Mouse (Mus musculus): ENCODE results near the gene Rhbdl2. TPM values are rescaled to one million over a fixed set of nuclear protein-coding genes. Genes with fewer than 3 reads are reported as not detected.
A peak's percentile ranks its signal among the peaks of the same experiment; 100 is the strongest.

The Rhbdl2 gene
- polyA plus RNA-seq (2012; rRNA removed) = 1.5 TPM in 2 replicates

DNA sequence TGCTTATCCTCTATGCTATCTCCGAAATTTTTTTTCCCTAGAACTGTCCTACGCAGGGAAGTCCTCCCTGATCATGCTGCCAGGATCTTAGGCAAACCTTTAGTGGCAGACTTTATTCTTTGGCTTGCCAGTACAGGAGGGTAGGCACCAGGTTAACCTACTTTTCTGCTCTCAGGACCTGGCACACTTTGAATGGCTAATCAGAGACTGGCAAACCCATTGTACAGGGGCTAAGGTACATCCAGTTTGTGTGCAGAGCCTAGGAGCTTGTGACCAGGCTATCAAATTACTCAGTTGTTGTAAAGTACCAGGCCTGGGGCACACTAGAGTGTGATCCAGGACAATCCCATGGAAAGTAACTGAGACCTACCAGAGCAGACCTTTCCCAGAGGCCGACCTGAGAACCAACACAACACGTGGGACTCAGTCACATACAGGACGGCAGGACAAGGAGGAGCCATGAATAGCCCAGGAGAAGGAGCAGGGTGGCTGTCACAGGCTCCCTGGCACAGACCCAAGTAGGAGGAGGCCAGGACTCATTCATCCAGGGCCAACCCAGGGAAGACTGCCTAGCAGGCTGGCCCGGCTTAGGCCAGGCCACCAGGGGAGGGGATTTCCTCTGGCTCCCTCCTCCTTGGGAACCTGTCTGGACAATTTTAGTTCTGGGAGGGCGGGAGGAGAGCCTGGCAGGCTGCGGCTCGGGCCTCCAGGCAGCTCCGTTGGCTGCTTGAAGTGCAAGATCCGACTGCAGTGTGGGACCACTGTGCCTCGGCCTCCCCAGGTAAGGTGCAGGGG, at the start of gene Rhbdl2:
Rhbdl2 (plus strand) TSS at position 684 of the 795 bp plus-strand sequence.
- 14% methylated on average over 12 of the region's 12 CpGs for WGBS
- TF ChIP-seq POLR2A (IDR thresholded peaks at IDR 0.05; ENCODE audit: low read depth, low read length) = no peak
- no peak for TF ChIP-seq CTCF (conservative IDR thresholded peaks at IDR 0.05; ENCODE audit: insufficient read depth, insufficient read length, low read depth, low read length)
- DNase-seq = peak; percentile 93
- Histone ChIP-seq H3K4me1 (ENCODE audit: control insufficient read depth, insufficient read depth, low read length) (no peaks in the 10 kb centered on the region), H3K36me3 (ENCODE audit: control insufficient read depth, insufficient read depth, low read length) (no peaks in the 10 kb centered on the region), H3K27ac (ENCODE audit: insufficient read depth, low read depth, low read length) (peak within 1 kb of the TSS; percentile 4; the same call in 1 of the 2 replicates), H3K4me3 (ENCODE audit: insufficient read depth, low read depth, low read length) (peak within 1 kb of the TSS; percentile 31), H3K27me3 (replicated peaks; ENCODE audit: control insufficient read depth, insufficient read depth, low read length) (no peaks in the 10 kb centered on the region)

DNA sequence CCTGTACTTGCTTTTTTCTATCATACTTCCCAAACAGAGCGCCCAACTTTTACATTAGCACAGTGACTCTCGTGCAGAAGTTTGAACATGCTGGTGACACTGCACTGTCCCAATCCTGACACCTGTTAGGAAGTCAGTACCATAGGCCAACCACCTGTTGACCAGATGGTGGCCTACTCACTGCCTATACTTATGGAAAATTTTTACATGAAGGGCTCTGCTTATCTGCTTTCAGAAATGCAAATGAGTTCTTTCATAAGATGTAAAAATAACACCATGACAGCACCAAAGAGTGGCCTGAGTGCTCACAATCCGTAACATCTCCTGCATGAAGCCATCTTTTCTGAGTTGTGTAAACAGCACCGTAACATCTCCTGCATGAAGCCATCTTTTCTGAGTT, 49.0 kb upstream of the Rhbdl2 start:
- Histone ChIP-seq H3K4me1 (ENCODE audit: control insufficient read depth, insufficient read depth, low read length) (0 out of 2 replicates have a peak, but pooled peaks cover 3% of the 10 kb centered on the region), H3K27me3 (replicated peaks; ENCODE audit: control insufficient read depth, insufficient read depth, low read length) (no peaks in the 10 kb centered on the region), H3K27ac (ENCODE audit: insufficient read depth, low read depth, low read length) (no peak overlapping the region), H3K4me3 (ENCODE audit: insufficient read depth, low read depth, low read length) (no peak overlapping the region), H3K36me3 (ENCODE audit: control insufficient read depth, insufficient read depth, low read length) (peaks cover 9% of the 10 kb centered on the region)
- TF ChIP-seq POLR2A (IDR thresholded peaks at IDR 0.05; ENCODE audit: low read depth, low read length) = no peak
- no peak for TF ChIP-seq CTCF (conservative IDR thresholded peaks at IDR 0.05; ENCODE audit: insufficient read depth, insufficient read length, low read depth, low read length)
- no peak for DNase-seq
- 94% methylated on average over 4 of the region's 4 CpGs for WGBS

DNA sequence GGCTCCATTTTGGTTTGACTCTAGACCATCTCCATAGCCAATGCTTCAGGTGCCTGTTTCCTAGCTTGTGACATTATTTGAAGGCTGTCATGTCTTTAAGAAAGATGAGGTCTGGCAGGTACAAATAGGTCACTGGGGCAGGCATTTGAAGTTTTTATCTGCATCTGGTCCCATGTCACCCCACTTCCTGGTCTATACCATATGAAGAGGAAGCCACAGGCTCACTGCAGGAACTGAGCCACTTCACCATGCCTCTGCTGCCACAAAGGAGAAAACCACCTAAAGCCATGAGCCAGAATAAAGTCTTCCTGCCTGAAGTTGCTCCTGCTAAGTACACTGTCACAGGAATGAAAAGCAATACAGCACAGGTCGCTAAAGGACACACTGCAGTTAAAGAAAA, 44.8 kb upstream of the Rhbdl2 start:
- no peak overlapping the region for H3K4me3 ChIP-seq (ENCODE audit: insufficient read depth, low read depth, low read length)
- H3K27me3 ChIP-seq (replicated peaks; ENCODE audit: control insufficient read depth, insufficient read depth, low read length) = no peaks in the 10 kb centered on the region
- H3K27ac ChIP-seq (ENCODE audit: insufficient read depth, low read depth, low read length) = no peak overlapping the region
- DNase-seq = no peak
- H3K36me3 ChIP-seq (ENCODE audit: control insufficient read depth, insufficient read depth, low read length) = peaks cover 9% of the 10 kb centered on the region
- WGBS = 64% methylated on average over 1 of the region's 1 CpGs
- H3K4me1 ChIP-seq (ENCODE audit: control insufficient read depth, insufficient read depth, low read length) = peaks cover 5% of the 10 kb centered on the region; the same call in 1 of the 2 replicates
- TF ChIP-seq POLR2A (IDR thresholded peaks at IDR 0.05; ENCODE audit: low read depth, low read length) (no peak), CTCF (conservative IDR thresholded peaks at IDR 0.05; ENCODE audit: insufficient read depth, insufficient read length, low read depth, low read length) (no peak)

DNA sequence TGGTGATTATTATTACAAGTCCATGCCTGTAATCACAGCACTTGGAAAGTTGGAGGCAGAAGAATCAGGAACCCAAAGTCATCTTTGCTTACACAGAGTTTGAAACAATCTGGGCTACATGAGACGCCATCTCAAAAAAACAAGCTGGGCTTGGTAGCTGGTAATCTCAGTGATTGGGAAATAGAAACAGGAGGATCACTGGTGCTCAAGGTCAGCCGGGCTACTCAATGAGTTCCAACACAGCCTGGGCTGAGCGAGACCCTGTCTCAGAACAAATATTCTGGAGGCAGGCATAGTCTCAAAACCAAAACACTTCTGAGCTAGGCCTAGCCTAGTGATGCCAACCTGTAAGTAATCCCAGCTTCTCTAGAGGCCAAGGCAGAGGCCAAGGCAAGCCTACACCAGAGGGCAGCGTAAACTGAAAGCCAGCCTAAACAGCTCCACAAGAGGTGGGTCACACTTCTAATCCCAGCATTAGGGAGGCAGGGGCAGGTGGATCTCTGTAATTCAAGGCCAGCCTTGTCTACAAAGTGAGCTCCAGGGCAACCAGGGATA, 42.4 kb upstream of the Rhbdl2 start:
- DNase-seq = no peak
- Histone ChIP-seq H3K36me3 (ENCODE audit: control insufficient read depth, insufficient read depth, low read length) (peaks cover 3% of the 10 kb centered on the region; the same call in 1 of the 2 replicates), H3K4me3 (ENCODE audit: insufficient read depth, low read depth, low read length) (no peak overlapping the region), H3K27ac (ENCODE audit: insufficient read depth, low read depth, low read length) (no peak overlapping the region), H3K27me3 (replicated peaks; ENCODE audit: control insufficient read depth, insufficient read depth, low read length) (no peaks in the 10 kb centered on the region), H3K4me1 (ENCODE audit: control insufficient read depth, insufficient read depth, low read length) (peaks cover 9% of the 10 kb centered on the region)
- WGBS = 96% methylated on average over 4 of the region's 4 CpGs
- TF ChIP-seq CTCF (conservative IDR thresholded peaks at IDR 0.05; ENCODE audit: insufficient read depth, insufficient read length, low read depth, low read length) (0 out of 2 replicates have a peak, but pooled peaks have one; percentile 6), POLR2A (IDR thresholded peaks at IDR 0.05; ENCODE audit: low read depth, low read length) (no peak)

DNA sequence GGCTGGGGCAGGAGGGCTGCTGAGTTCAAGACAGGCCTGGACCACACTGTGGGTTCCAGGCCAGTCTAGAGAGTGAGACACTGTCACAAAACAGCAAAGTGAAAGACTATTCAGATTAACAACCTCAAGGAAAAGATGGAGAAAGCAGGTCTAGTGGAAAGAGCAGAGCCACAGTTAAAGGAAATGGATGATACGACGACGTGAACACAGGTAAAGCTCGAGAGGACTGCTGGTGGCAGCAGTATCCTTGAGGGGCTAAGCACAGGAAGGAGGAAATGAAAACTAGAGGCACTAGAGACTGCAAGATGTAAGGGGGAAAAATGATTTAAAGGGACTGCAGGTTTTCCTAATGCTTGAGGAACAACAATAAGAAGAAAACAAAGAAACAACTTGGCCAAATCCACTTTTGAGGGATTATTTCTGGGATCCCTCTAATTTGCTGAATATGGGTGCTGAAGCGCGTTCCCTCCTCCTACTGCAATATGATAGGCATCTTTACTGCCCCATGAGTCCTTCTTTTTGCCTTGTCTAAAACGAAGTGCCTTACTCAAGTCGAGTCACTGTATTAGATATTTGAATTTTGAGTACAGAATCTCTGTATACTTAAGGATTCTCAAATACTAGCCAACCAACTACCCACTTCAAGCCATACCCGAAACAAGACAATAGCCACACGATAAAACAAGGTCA, 38.8 kb upstream of the Rhbdl2 start:
- Histone ChIP-seq H3K4me1 (ENCODE audit: control insufficient read depth, insufficient read depth, low read length) (peaks cover 6% of the 10 kb centered on the region), H3K27me3 (replicated peaks; ENCODE audit: control insufficient read depth, insufficient read depth, low read length) (no peaks in the 10 kb centered on the region), H3K4me3 (ENCODE audit: insufficient read depth, low read depth, low read length) (peak overlapping the region; percentile 62), H3K36me3 (ENCODE audit: control insufficient read depth, insufficient read depth, low read length) (no peaks in the 10 kb centered on the region), H3K27ac (ENCODE audit: insufficient read depth, low read depth, low read length) (no peak overlapping the region)
- WGBS = 8% methylated on average over 10 of the region's 10 CpGs
- DNase-seq = no peak
- TF ChIP-seq CTCF (conservative IDR thresholded peaks at IDR 0.05; ENCODE audit: insufficient read depth, insufficient read length, low read depth, low read length) (no peak), POLR2A (IDR thresholded peaks at IDR 0.05; ENCODE audit: low read depth, low read length) (no peak)

DNA sequence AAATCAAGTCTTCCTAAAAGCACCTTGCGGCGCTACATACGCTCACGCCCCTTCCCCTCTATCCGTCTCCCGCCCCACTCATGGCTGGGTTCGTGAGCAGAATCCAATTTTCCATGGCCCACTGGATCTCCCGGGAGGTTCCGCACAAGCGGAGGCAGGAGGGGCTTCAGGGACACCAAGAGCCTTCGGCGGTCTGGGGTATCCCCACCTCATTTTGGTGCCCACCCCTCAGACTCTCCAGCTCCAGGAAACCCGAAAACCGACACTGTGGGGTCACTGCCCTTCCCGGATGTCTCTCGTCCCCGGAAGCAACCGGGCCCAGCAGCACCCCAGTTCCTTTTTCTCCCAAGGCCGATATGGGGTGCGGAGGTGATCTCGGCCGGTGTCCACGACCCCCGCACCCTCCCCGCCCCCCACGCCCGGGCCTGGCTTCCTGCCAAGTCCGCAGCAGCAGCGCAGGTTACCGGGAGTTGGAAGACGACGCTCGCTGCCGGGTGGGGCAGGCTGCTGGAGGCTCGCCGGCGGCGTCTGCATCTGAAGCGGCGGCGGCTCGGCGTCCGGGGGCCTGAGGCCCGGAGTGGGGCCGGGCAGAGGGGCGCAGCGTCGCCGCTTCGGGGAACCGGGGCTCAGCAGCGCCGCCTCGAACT, 38.1 kb upstream of the Rhbdl2 start:
- Histone ChIP-seq H3K4me3 (ENCODE audit: insufficient read depth, low read depth, low read length) (peak overlapping the region; percentile 62), H3K27ac (ENCODE audit: insufficient read depth, low read depth, low read length) (peak overlapping the region; percentile 59; the same call in 1 of the 2 replicates), H3K27me3 (replicated peaks; ENCODE audit: control insufficient read depth, insufficient read depth, low read length) (no peaks in the 10 kb centered on the region), H3K4me1 (ENCODE audit: control insufficient read depth, insufficient read depth, low read length) (peaks cover 6% of the 10 kb centered on the region), H3K36me3 (ENCODE audit: control insufficient read depth, insufficient read depth, low read length) (no peaks in the 10 kb centered on the region)
- under 1% methylated on average over 54 of the region's 55 CpGs for WGBS
- DNase-seq = peak; percentile 19
- TF ChIP-seq CTCF (conservative IDR thresholded peaks at IDR 0.05; ENCODE audit: insufficient read depth, insufficient read length, low read depth, low read length) (no peak), POLR2A (IDR thresholded peaks at IDR 0.05; ENCODE audit: low read depth, low read length) (no peak)

All from kidney, adult 2 months (tissue).